Mouse (Mus musculus): Measurements from ENCODE around the gene Fam71e2. TPM values are rescaled to one million over a fixed set of nuclear protein-coding genes. Genes with fewer than 3 reads are reported as not detected.

Fam71e2 gene
- polyA plus RNA-seq, 1 experiment, result not detected

DNA sequence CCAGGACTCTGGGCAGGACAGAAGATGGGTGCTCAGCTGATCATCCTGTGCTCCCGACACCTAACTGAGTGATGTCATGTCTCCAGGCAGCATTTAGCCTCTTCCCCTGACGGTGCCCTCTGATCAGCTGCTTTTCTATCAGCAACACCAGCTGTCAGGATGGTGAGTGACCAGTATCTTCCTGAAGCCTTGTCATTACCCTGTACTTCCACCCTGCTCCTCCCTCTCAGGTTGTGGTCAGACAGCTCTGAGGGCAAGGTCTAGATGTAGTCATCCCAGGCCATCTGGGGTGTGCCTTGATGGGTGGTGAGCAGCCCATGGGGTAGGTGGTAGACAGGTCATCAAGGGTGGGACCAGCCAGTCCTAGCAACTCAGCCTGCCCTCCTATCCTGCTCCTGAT lies 21.9 kb downstream of the Fam71e2 start:
- peaks cover 71% of the 10 kb centered on the region for H3K36me3 ChIP-seq (replicated peaks; ENCODE audit: low read length)
- no peak for TF ChIP-seq GATA1 (IDR thresholded peaks at IDR 0.05; ENCODE audit: borderline replicate concordance, low read length)
- TF ChIP-seq FLI1 (IDR thresholded peaks at IDR 0.05; ENCODE audit: low read length), result no peak
- peak overlapping the region; percentile 63 for H3K4me3 ChIP-seq (replicated peaks)
- no peaks in the 10 kb centered on the region for H3K9me3 ChIP-seq
- no peaks in the 10 kb centered on the region for H3K27me3 ChIP-seq (replicated peaks)
- peaks cover 86% of the 10 kb centered on the region for H3K4me1 ChIP-seq

DNA sequence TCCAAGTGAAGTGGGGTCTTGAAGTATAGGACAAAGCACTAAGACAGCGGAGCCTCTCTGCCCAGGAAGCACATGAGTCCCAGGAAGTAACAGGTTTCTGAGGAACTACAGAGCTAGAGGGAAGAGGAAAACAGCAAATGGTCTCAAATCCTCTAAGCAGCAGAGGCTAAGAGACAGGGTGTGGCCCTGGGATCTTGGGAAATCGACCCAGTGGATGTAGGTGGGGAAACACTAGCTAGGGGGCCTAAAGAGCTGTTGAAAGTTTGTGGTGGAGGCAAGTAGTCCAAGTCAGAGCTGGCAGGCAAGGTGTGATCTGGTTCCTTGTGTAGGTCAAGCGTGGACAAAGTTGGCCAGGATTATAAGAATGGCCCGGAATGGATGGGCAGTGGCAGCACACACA lies 22.8 kb downstream of the Fam71e2 start:
- Histone ChIP-seq H3K27me3 (replicated peaks) (no peaks in the 10 kb centered on the region), H3K4me1 (peaks cover 93% of the 10 kb centered on the region), H3K36me3 (replicated peaks; ENCODE audit: low read length) (peaks cover 79% of the 10 kb centered on the region), H3K4me3 (replicated peaks) (no peak overlapping the region), H3K9me3 (no peaks in the 10 kb centered on the region)
- no peak for TF ChIP-seq GATA1 (IDR thresholded peaks at IDR 0.05; ENCODE audit: borderline replicate concordance, low read length)
- TF ChIP-seq FLI1 (IDR thresholded peaks at IDR 0.05; ENCODE audit: low read length), result no peak

DNA sequence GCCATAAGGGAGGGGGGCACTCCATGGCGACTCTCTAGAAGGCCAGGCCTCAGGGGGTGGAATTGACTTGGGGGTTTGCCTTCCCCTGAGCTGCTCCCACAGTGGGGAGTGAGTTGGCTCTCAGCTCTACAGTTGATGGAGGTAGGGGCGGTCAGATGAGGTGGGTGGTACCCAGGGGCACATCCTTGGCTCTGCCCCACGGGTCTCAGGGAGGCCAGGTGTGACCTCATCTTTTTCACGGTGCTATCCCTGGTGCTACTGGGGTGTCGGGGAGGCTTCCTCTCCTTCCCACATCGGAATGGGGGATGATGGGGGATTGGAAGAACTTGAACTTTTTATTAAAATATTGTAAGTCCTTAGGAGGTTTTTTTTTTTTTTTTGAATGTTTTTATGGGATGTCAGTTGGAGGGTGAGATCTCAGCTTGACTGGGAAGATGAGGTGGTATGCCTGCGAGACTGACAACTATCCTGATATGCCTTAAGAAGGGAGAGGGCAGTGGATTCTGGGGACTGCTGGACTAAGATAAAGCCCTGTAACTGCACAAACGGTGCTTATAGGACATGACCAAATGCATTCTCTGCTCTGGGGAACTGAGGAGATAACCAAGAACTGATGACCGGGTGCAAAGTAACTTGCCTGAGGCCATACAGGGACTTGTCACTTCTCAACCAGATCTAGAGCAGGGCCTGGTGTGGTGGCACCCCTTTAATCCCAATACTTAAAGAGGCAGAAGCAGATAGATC lies 23.8 kb downstream of the Fam71e2 start:
- TF ChIP-seq GATA1 (IDR thresholded peaks at IDR 0.05; ENCODE audit: borderline replicate concordance, low read length) (no peak), FLI1 (IDR thresholded peaks at IDR 0.05; ENCODE audit: low read length) (no peak)

DNA sequence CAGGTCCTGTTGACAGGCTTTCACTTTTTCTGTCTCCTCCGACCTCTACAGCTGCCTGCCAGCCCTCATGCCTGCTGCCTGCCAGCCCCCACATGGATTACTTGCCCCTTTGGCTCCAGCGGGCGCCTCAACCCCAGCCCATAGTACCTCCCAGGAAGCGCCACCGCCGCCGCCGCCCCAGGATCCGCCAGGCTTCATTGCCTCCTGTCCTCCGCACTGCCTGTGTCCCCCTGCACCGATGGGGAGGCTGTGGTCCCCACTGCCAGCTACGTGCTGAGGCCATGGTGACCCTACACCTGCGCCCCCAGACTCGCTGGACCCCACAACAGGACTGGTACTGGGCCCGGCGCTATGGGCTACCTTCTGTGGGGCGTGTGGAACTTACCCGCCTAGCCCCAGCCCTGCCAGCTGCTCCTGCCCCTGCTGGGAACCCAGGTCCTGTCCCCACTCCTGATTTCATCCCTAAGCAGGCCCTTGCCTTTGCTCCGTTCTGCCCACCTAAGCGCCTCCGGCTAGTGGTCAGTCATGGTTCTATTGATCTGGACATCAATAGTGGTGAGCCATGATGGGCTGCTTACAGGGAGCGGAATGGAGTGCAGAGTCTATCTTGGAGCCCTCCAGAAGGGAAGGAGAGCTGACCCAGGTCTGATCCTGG lies 24.6 kb downstream of the Fam71e2 start:
- peaks cover 93% of the 10 kb centered on the region for H3K4me1 ChIP-seq
- H3K27me3 ChIP-seq (replicated peaks), result no peaks in the 10 kb centered on the region
- peak overlapping the region; percentile 64 for H3K4me3 ChIP-seq (replicated peaks)
- peaks cover 96% of the 10 kb centered on the region for H3K36me3 ChIP-seq (replicated peaks; ENCODE audit: low read length)
- no peaks in the 10 kb centered on the region for H3K9me3 ChIP-seq
- TF ChIP-seq FLI1 (IDR thresholded peaks at IDR 0.05; ENCODE audit: low read length), result no peak
- no peak for TF ChIP-seq GATA1 (IDR thresholded peaks at IDR 0.05; ENCODE audit: borderline replicate concordance, low read length)

More for the DNA sequence above, 23.8 kb downstream of the Fam71e2 start:
- peaks cover 89% of the 10 kb centered on the region for H3K36me3 ChIP-seq (replicated peaks; ENCODE audit: low read length)
- H3K27me3 ChIP-seq (replicated peaks), result no peaks in the 10 kb centered on the region
- peaks cover 93% of the 10 kb centered on the region for H3K4me1 ChIP-seq
- H3K4me3 ChIP-seq (replicated peaks), result peak overlapping the region; percentile 33
- H3K9me3 ChIP-seq, result no peaks in the 10 kb centered on the region

DNA sequence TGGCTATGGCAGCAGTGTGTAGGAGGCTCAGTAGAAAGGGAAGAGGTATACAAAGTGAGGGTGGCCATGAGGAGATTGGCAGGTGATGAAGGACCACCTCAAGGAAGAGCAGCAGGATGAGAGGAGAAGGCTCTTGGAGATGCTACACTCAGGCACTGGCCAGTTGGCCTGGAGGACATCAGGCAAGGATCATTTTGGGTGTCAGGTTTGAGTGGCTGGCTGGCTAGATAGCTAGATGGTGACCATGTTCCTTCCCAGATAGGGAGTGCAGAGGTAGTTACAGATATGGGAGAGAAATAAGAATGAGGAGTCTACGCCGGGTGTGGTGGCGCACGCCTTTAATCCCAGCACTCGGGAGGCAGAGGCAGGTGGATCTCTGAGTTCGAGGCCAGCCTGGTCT lies 26.2 kb downstream of the Fam71e2 start:
- H3K4me1 ChIP-seq, result peaks cover 87% of the 10 kb centered on the region
- H3K9me3 ChIP-seq, result no peaks in the 10 kb centered on the region
- peaks cover 86% of the 10 kb centered on the region for H3K36me3 ChIP-seq (replicated peaks; ENCODE audit: low read length)
- H3K27me3 ChIP-seq (replicated peaks), result no peaks in the 10 kb centered on the region
- TF ChIP-seq GATA1 (IDR thresholded peaks at IDR 0.05; ENCODE audit: borderline replicate concordance, low read length), result no peak
- TF ChIP-seq FLI1 (IDR thresholded peaks at IDR 0.05; ENCODE audit: low read length), result no peak
- H3K4me3 ChIP-seq (replicated peaks), result no peak overlapping the region

DNA sequence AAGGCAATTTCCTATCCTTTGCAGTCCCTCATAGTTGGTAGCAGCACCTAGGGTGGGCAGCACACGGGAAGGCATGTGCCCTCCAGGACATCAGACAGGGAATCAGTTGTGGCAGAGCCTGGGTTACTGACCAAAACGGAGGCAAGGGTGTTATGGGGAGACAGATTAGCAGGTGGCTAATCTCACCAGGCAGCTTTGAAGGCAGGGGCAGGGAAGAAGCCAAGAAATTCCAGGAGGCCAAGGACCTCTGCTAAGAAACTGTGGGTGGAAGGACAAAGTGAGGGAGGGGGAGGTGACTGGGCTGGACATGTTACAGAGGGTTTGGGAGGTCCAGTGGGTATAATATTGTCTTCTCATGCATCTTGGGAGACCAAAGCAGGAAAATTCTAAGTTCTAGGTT lies 27.7 kb downstream of the Fam71e2 start:
- peak overlapping the region; percentile 59 for H3K4me3 ChIP-seq (replicated peaks)
- no peaks in the 10 kb centered on the region for H3K9me3 ChIP-seq
- peaks cover 83% of the 10 kb centered on the region for H3K4me1 ChIP-seq
- H3K27me3 ChIP-seq (replicated peaks), result no peaks in the 10 kb centered on the region
- peaks cover 72% of the 10 kb centered on the region for H3K36me3 ChIP-seq (replicated peaks; ENCODE audit: low read length)
- no peak for TF ChIP-seq GATA1 (IDR thresholded peaks at IDR 0.05; ENCODE audit: borderline replicate concordance, low read length)
- no peak for TF ChIP-seq FLI1 (IDR thresholded peaks at IDR 0.05; ENCODE audit: low read length)

DNA sequence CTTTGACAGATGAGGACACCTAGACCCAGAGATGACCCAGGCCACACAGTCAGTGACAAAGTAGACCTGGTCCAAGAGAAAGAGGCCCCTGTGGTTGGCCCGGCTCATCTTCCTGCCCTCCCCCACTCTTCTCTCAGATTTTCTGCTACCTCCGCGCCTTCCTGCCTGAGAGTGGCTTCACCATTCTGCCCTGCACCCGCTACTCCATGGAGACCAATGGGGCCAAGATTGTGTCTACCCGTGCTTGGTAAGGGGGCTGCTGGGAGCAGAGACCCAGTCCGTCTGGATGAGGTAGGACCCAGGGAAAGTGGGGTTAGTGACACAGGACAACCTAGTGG lies 28.7 kb downstream of the Fam71e2 start:
- H3K4me1 ChIP-seq, result peaks cover 74% of the 10 kb centered on the region
- no peaks in the 10 kb centered on the region for H3K27me3 ChIP-seq (replicated peaks)
- H3K9me3 ChIP-seq, result no peaks in the 10 kb centered on the region
- TF ChIP-seq GATA1 (IDR thresholded peaks at IDR 0.05; ENCODE audit: borderline replicate concordance, low read length), result no peak
- TF ChIP-seq FLI1 (IDR thresholded peaks at IDR 0.05; ENCODE audit: low read length), result no peak
- H3K4me3 ChIP-seq (replicated peaks), result peak overlapping the region; percentile 59
- H3K36me3 ChIP-seq (replicated peaks; ENCODE audit: low read length), result peaks cover 63% of the 10 kb centered on the region

DNA sequence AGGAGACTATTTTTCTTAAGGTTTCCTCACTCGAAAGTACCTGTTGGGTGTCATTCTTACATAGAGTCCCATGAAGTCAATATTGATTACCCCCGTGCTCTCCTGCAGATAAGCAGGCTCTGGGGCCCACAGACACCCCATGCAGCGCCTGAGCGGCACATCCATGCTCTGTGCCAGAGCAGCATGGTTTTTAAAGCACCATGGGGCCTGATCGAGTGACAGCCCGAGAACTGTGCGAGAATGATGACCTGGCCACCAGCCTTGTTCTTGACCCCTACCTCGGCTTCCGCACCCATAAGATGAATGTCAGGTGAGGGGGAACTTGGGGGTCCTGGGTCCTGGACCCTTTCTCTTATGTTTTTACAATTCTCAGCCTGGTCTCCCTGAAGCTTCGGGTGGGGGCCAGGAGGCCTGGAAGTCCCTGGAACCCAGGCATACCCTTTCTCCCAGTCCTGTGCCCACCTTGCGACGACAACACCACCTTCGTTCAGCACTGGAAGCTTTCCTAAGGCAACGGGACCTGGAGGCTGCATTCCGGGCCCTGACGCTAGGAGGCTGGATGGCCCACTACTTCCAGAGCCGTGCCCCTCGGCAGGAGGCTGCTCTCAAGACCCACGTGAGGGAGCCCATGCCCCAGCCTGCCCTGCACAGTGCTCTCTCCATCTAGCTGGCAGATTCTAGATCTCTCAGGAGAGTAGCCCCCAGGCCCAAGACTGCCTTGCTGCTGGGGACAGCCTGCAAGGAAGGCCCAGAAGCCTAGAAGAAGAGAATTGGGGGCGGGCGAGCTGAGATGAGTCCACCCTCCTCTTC lies 29.2 kb downstream of the Fam71e2 start:
- H3K36me3 ChIP-seq (replicated peaks; ENCODE audit: low read length), result peaks cover 58% of the 10 kb centered on the region
- peak overlapping the region; percentile 94 for H3K4me3 ChIP-seq (replicated peaks)

DNA sequence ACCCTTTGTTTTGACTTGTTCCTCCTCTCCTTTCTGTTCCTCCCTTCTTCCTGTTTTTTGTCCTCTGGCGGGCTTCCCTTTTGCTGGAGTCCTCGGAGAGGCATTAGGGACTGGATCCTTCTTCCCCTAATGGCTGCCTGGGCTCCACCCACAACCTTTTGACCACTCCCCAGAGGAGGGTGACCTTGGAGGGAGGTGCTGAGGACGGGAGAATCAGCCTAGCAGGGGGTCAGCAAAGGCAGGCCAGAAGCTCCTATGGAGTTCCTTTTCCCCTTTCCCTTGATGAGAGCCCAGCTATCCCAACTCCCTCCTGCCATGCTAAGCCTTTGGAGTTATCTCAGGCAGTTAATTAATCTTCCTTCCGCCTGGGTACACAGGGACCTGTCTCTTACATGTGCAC lies 30.0 kb downstream of the Fam71e2 start:
- Histone ChIP-seq H3K27me3 (replicated peaks) (no peaks in the 10 kb centered on the region), H3K36me3 (replicated peaks; ENCODE audit: low read length) (peaks cover 50% of the 10 kb centered on the region), H3K4me1 (peaks cover 61% of the 10 kb centered on the region), H3K4me3 (replicated peaks) (peak overlapping the region; percentile 94), H3K9me3 (no peaks in the 10 kb centered on the region)
- TF ChIP-seq GATA1 (IDR thresholded peaks at IDR 0.05; ENCODE audit: borderline replicate concordance, low read length) (no peak), FLI1 (IDR thresholded peaks at IDR 0.05; ENCODE audit: low read length) (no peak)

More for the DNA sequence above, 29.2 kb downstream of the Fam71e2 start:
- Histone ChIP-seq H3K4me1 (peaks cover 68% of the 10 kb centered on the region), H3K9me3 (no peaks in the 10 kb centered on the region), H3K27me3 (replicated peaks) (no peaks in the 10 kb centered on the region)
- no peak for TF ChIP-seq GATA1 (IDR thresholded peaks at IDR 0.05; ENCODE audit: borderline replicate concordance, low read length)
- TF ChIP-seq FLI1 (IDR thresholded peaks at IDR 0.05; ENCODE audit: low read length), result no peak
